Mouse (Mus musculus) CH12.LX (cell line): ENCODE results near the gene Sgf29.

Experiments
- CTCF ChIP-seq, 2 experiments: IDR thresholded peaks in 1 of 2; conservative IDR thresholded peaks in 1 of 2; 2 replicates each; pipeline ENCODE4 v1.5.1; 2011 to 2012; ENCODE audit warnings: low read depth in 2 of 2, low read length in 2 of 2, improper control_type of control experiment in 1 of 2, inconsistent platforms in 1 of 2, mild to moderate bottlenecking in 1 of 2, moderate library complexity in 1 of 2
- EP300 ChIP-seq: IDR thresholded peaks from 2 replicates; pipeline ENCODE4 v1.6.1; 2011; ENCODE audit warnings: low read length, improper control_type of control experiment
- KAT2A ChIP-seq: IDR thresholded peaks from 2 replicates; pipeline ENCODE4 v1.6.1; 2012; ENCODE audit warnings: low read length, improper control_type of control experiment, inconsistent platforms; ENCODE audit not compliant: insufficient replicate concordance
- POLR2A ChIP-seq: IDR thresholded peaks from 2 replicates; pipeline ENCODE4 v1.6.1; 2011; ENCODE audit warnings: low read depth, mild to moderate bottlenecking, improper control_type of control experiment, low read length
- POLR2AphosphoS2 ChIP-seq: IDR thresholded peaks from 2 replicates; pipeline ENCODE4 v1.6.1; 2011; ENCODE audit warnings: low read depth, low read length, improper control_type of control experiment
- RCOR1 ChIP-seq: conservative IDR thresholded peaks from 2 replicates; pipeline ENCODE4 v1.6.1; 2012; ENCODE audit warnings: low read depth, mild to moderate bottlenecking, inconsistent platforms, low read length, improper control_type of control experiment
- TBP ChIP-seq: conservative IDR thresholded peaks from 2 replicates; pipeline ENCODE4 v1.6.1; 2011; ENCODE audit warnings: low read depth, low read length, improper control_type of control experiment
- USF1 ChIP-seq: IDR thresholded peaks from 2 replicates; pipeline ENCODE4 v1.6.1; 2014; ENCODE audit warnings: low read depth, mild to moderate bottlenecking, inconsistent platforms, low read length, improper control_type of control experiment
- ZC3H11A ChIP-seq: IDR thresholded peaks from 2 replicates; pipeline ENCODE4 v1.6.1; 2012; ENCODE audit warnings: low read depth, mild to moderate bottlenecking, inconsistent platforms, low read length, improper control_type of control experiment
- ZKSCAN1 ChIP-seq: IDR thresholded peaks from 2 replicates; pipeline ENCODE4 v1.6.1; 2012; ENCODE audit warnings: low read depth, inconsistent platforms, low read length, improper control_type of control experiment, borderline replicate concordance

- TF ChIP-seq POLR2A (0 out of 2 replicates have a peak, but pooled peaks have one; percentile 9), TBP (no peak), POLR2AphosphoS2 (no peak), EP300 (no peak), ZC3H11A (no peak), ZKSCAN1 (no peak), USF1 (no peak), KAT2A (no peak), RCOR1 (no peak), CTCF (conservative IDR thresholded peaks at IDR 0.05 in 1 of 2, IDR thresholded peaks at IDR 0.05 in 1 of 2; ENCODE audit: low read depth in 2 of 2, low read length in 2 of 2) (no peak)
These were observed 54.6 kb downstream of the Sgf29 start for GRCm38 (mm10) chr7:126703757-126704077.
